Mouse (Mus musculus) adrenal gland, postnatal 10 days (tissue): ENCODE results near the gene Sugp2. TPM values are rescaled to one million over a fixed set of nuclear protein-coding genes. Genes with fewer than 3 reads are reported as not detected.

ENCODE experiments used
- total RNA-seq, 2 experiments: library from RNA; stranded (reverse); gene quantifications; 2 replicates each; pipeline ENCODE4 v1.2.3; 2021

The Sugp2 gene
- total RNA-seq, 2 experiments from 2014 or later: 28.9 to 48.5 TPM

Other genes with a start within 250 kb of the Sugp2 start
- gene Gatad2a, start 237.8 kb upstream of the Sugp2 start, total RNA-seq: 10 to 100 TPM; 84.4 to 90.0 TPM
- gene Mau2, start 191.5 kb upstream of the Sugp2 start, total RNA-seq: 10 to 100 TPM; 53.8 to 56.2 TPM
- 10 to 100 TPM; 24.1 to 29.7 TPM for gene Sugp1, start 191.4 kb upstream of the Sugp2 start, total RNA-seq
- gene Tm6sf2, start 161.3 kb upstream of the Sugp2 start, total RNA-seq: 1 to 10 TPM; 4.3 to 9.3 TPM
- gene Hapln4, start 150.8 kb upstream of the Sugp2 start, total RNA-seq: under 1 TPM; 0.24 to 0.36 TPM
- 1 to 10 TPM in 1 of 2 experiments, under 1 TPM in 1; 0.81 to 1.2 TPM for gene Ncan, start 113.4 kb upstream of the Sugp2 start, total RNA-seq
- gene Nr2c2ap, start 102.9 kb upstream of the Sugp2 start, total RNA-seq: 10 to 100 TPM; 15.7 to 16.1 TPM
- 10 to 100 TPM; 18.0 to 23.9 TPM for gene Rfxank, start 95.1 kb upstream of the Sugp2 start, total RNA-seq
- 10 to 100 TPM; 45.0 to 48.5 TPM for gene Borcs8, start 94.7 kb upstream of the Sugp2 start, total RNA-seq
- gene Mef2b, start 94.5 kb upstream of the Sugp2 start, total RNA-seq: under 1 TPM; 0.36 to 0.54 TPM
- 10 to 100 TPM; 43.1 to 47.0 TPM for gene Tmem161a, start 61.9 kb upstream of the Sugp2 start, total RNA-seq
- 100 to 1,000 TPM; 124 to 184 TPM for gene Slc25a42, start 21.9 kb upstream of the Sugp2 start, total RNA-seq
- gene Armc6, start 240 bp downstream of the Sugp2 start, total RNA-seq: 10 to 100 TPM; 11.2 to 13.2 TPM
- gene Homer3, start 48.6 kb downstream of the Sugp2 start, total RNA-seq: 10 to 100 TPM; 23.8 to 33.3 TPM
- gene Ddx49, start 68.3 kb downstream of the Sugp2 start, total RNA-seq: 10 to 100 TPM; 63.4 to 67.7 TPM
- gene Cope, start 68.3 kb downstream of the Sugp2 start, total RNA-seq: 100 to 1,000 TPM; 203 to 216 TPM
- 1 to 10 TPM; 2.3 to 3.7 TPM for gene Cers1, start 81.5 kb downstream of the Sugp2 start, total RNA-seq
- 1 to 10 TPM in 1 of 2 experiments, under 1 TPM in 1; 0.88 to 1.2 TPM for gene Gdf1, start 95.6 kb downstream of the Sugp2 start, total RNA-seq
- gene Upf1, start 119.1 kb downstream of the Sugp2 start, total RNA-seq: 10 to 100 TPM; 49.1 to 51.4 TPM
- 1 to 10 TPM in 1 of 2 experiments, under 1 TPM in 1; 0.97 to 2.0 TPM for gene Comp, start 139.3 kb downstream of the Sugp2 start, total RNA-seq
- 10 to 100 TPM; 14.1 to 19.4 TPM for gene Crtc1, start 205.4 kb downstream of the Sugp2 start, total RNA-seq
- gene Klhl26, start 242.7 kb downstream of the Sugp2 start, total RNA-seq: 10 to 100 TPM; 14.0 to 15.1 TPM